Mouse (Mus musculus): ENCODE data around the gene Dlgap4.

- TF ChIP-seq POLR2A (IDR thresholded peaks at IDR 0.05; ENCODE audit: borderline replicate concordance, control insufficient read depth, low read depth, low read length) (no peak), CTCF (IDR thresholded peaks at IDR 0.05; ENCODE audit: control insufficient read depth, insufficient read depth, low read length) (no peak)
Observed at GRCm38 (mm10) chr2:156635091-156635490, 21.6 kb downstream of the Dlgap4 start.

Data from bone marrow, adult 2 months (tissue).